Comparison of ENCODE assay signal across 26 mouse cellular contexts in the genomic region with DNA sequence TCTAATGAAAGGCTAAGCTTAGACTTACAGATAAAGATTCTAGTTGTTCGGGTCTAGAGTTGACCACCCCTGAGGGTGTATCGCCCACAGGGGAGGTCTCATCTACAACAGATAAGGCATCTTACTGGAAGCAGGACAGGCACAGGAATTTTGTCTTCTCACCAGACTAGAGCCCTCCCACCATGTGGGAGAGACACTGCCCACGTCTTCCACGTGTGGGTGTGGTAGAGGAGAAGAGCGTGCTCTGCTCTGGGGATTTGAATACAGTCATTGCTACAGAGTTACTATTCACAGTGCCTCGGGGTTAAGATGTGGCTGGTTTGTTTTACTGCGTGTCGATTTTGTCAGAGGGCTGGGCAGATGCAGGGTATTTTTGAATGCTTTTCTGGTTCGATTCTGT. TPM values are rescaled to one million over a fixed set of nuclear protein-coding genes. Genes with fewer than 3 reads are reported as not detected.
"Had no signal": no experiment of that assay in that cellular context is flagged by ENCODE, and none has a peak within 500 bp of the region (broad histone marks: within the 10 kb centered on the region; RNA-seq: fewer than 3 reads in every experiment).

No protein-coding gene starts in this region.

- ATAC-seq: liver, embryonic 12.5 days had no signal

- H3K4me3 ChIP-seq: limb, embryonic 10.5 days; limb, embryonic 13.5 days; liver, embryonic 12.5 days; liver, embryonic 15.5 days; lung, embryonic 15.5 days; megakaryocyte, embryonic 14.5 days; neural tube, embryonic 12.5 days; neural tube, embryonic 15.5 days had no signal

- DNase-seq: kidney, adult 2 months; kidney, postnatal 36 days; layer of hippocampus, adult 9-11 months; liver; lung, adult 18-20 months; lung, postnatal 10 days; lung, postnatal 36 days; midbrain, embryonic 14.5 days; right cerebral cortex, adult 18-20 months; right cerebral cortex, postnatal 14 days; right cerebral cortex, postnatal 4 days; thymus, adult 18-20 months; thymus, postnatal 36 days had no signal

- H3K27ac ChIP-seq: kidney, postnatal 0 days; limb, embryonic 10.5 days; limb, embryonic 13.5 days; liver, embryonic 12.5 days; liver, embryonic 15.5 days; lung, embryonic 15.5 days; neural tube, embryonic 12.5 days; neural tube, embryonic 15.5 days; stomach, postnatal 0 days had no signal

RNA-seq across cellular contexts. Expression of gene Tectb, which starts 33.0 kb away (rescaled TPM):
- total RNA-seq: left cerebral cortex, adult 18-20 months; left cerebral cortex, postnatal 25 days had no signal
- polyA plus RNA-seq: kidney, embryonic 14.5 days; limb, embryonic 10.5 days; limb, embryonic 13.5 days; lung, embryonic 15.5 days; neural tube, embryonic 12.5 days; neural tube, embryonic 15.5 days had no signal
